Mouse (Mus musculus) stomach, postnatal 0 days (tissue): ENCODE results near the gene Cavin4.

Experiments
- CTCF ChIP-seq: IDR thresholded peaks from 2 replicates; pipeline ENCODE4 v1.5.1; 2016; ENCODE audit warnings: antibody characterized with exemption, low read depth, mild to moderate bottlenecking, moderate library complexity
- EP300 ChIP-seq: optimal IDR thresholded peaks from 2 replicates; pipeline ENCODE3; 2016; ENCODE audit warnings: antibody characterized with exemption

- no peak for TF ChIP-seq CTCF
- no peak for TF ChIP-seq EP300
These were observed 38.4 kb upstream of the Cavin4 start for GRCm38 (mm10) chr4:48624961-48625360.
